Mouse (Mus musculus) brown adipose tissue, adult 24 weeks (tissue): ENCODE measurements around the gene Cd101. TPM values are rescaled to one million over a fixed set of nuclear protein-coding genes. Genes with fewer than 3 reads are reported as not detected.

ENCODE experiments used
- H3K27ac ChIP-seq: fragments of 200-500 bp; replicated peaks from 2 replicates; pipeline ENCODE4 v1.5.1; 2012; ENCODE audit warnings: low read depth, mild to moderate bottlenecking, low read length
- H3K4me1 ChIP-seq: fragments of 200-500 bp; 2 replicates; pipeline ENCODE4 v1.6.1; 2012; ENCODE audit warnings: low read length, mixed read lengths; ENCODE audit not compliant: control insufficient read depth, insufficient read depth, insufficient read length
- H3K4me3 ChIP-seq: fragments of 200-500 bp; 2 replicates; pipeline ENCODE4 v1.5.1; 2012; ENCODE audit warnings: low read depth, mild to moderate bottlenecking, low read length, moderate library complexity; ENCODE audit not compliant: insufficient read depth
- polyA plus RNA-seq: library from polyadenylated mRNA; stranded (reverse); fragments of >200 nt; gene quantifications from 2 replicates; pipeline ENCODE4 v1.2.4, GENCODE M21; 2012; ENCODE audit not compliant: missing spikeins, insufficient read depth, insufficient read length

Cd101 gene
- polyA plus RNA-seq = not detected in 2 replicates

- H3K4me3 ChIP-seq = no peak within 1 kb of the TSS
- H3K4me1 ChIP-seq = no peaks in the 10 kb centered on the region; the same call in 1 of the 2 replicates
- no peak within 1 kb of the TSS for H3K27ac ChIP-seq
Observed at GRCm38 (mm10) chr3:101029339-101029738, at the start of gene Cd101. Cd101 (minus strand) TSS chr3:101029556.

GRCm38 (mm10) chr3:101078344-101078743 is 49.0 kb upstream of the Cd101 start:
- Histone ChIP-seq H3K27ac (no peak overlapping the region), H3K4me3 (no peak overlapping the region), H3K4me1 (peaks cover 2% of the 10 kb centered on the region; the same call in 1 of the 2 replicates)

- Histone ChIP-seq H3K27ac (no peak overlapping the region), H3K4me1 (peaks cover 2% of the 10 kb centered on the region; the same call in 1 of the 2 replicates), H3K4me3 (no peak overlapping the region)
Observed at GRCm38 (mm10) chr3:101077710-101078100, 48.3 kb upstream of the Cd101 start.

GRCm38 (mm10) chr3:101076966-101077709 is 47.8 kb upstream of the Cd101 start:
- Histone ChIP-seq H3K4me3 (no peak overlapping the region), H3K27ac (no peak overlapping the region), H3K4me1 (peaks cover 2% of the 10 kb centered on the region; the same call in 1 of the 2 replicates)

GRCm38 (mm10) chr3:101075866-101076265 is 46.5 kb upstream of the Cd101 start:
- H3K4me1 ChIP-seq = peaks cover 2% of the 10 kb centered on the region; the same call in 1 of the 2 replicates
- H3K27ac ChIP-seq = no peak overlapping the region
- no peak overlapping the region for H3K4me3 ChIP-seq

GRCm38 (mm10) chr3:101073384-101073783 is 44.0 kb upstream of the Cd101 start:
- Histone ChIP-seq H3K27ac (no peak overlapping the region), H3K4me3 (no peak overlapping the region), H3K4me1 (peaks cover 2% of the 10 kb centered on the region; the same call in 1 of the 2 replicates)

GRCm38 (mm10) chr3:101072506-101073215 is 43.3 kb upstream of the Cd101 start:
- Histone ChIP-seq H3K27ac (no peak overlapping the region), H3K4me3 (no peak overlapping the region), H3K4me1 (peaks cover 2% of the 10 kb centered on the region; the same call in 1 of the 2 replicates)

- Histone ChIP-seq H3K27ac (no peak overlapping the region), H3K4me1 (peaks cover 2% of the 10 kb centered on the region; the same call in 1 of the 2 replicates), H3K4me3 (no peak overlapping the region)
Observed at GRCm38 (mm10) chr3:101071576-101071975, 42.2 kb upstream of the Cd101 start.

- Histone ChIP-seq H3K27ac (0 out of 2 replicates have a peak overlapping the region, but pooled peaks have one; percentile 18), H3K4me3 (no peak overlapping the region), H3K4me1 (no peaks in the 10 kb centered on the region; the same call in 1 of the 2 replicates)
Observed at GRCm38 (mm10) chr3:101070796-101071235, 41.5 kb upstream of the Cd101 start.

GRCm38 (mm10) chr3:101070230-101070795 is 41.0 kb upstream of the Cd101 start:
- H3K4me1 ChIP-seq = no peaks in the 10 kb centered on the region
- no peak overlapping the region for H3K4me3 ChIP-seq
- 0 out of 2 replicates have a peak overlapping the region, but pooled peaks have one; percentile 18 for H3K27ac ChIP-seq

GRCm38 (mm10) chr3:101068701-101069100 is 39.3 kb upstream of the Cd101 start:
- H3K4me1 ChIP-seq = no peaks in the 10 kb centered on the region
- no peak overlapping the region for H3K4me3 ChIP-seq
- H3K27ac ChIP-seq = no peak overlapping the region

- Histone ChIP-seq H3K4me3 (no peak overlapping the region), H3K27ac (no peak overlapping the region), H3K4me1 (no peaks in the 10 kb centered on the region)
Observed at GRCm38 (mm10) chr3:101066175-101066574, 36.8 kb upstream of the Cd101 start.

- no peak overlapping the region for H3K4me3 ChIP-seq
- H3K4me1 ChIP-seq = no peaks in the 10 kb centered on the region
- H3K27ac ChIP-seq = no peak overlapping the region
Observed at GRCm38 (mm10) chr3:101061865-101062585, 32.7 kb upstream of the Cd101 start.

- no peak overlapping the region for H3K27ac ChIP-seq
- H3K4me1 ChIP-seq = no peaks in the 10 kb centered on the region
- no peak overlapping the region for H3K4me3 ChIP-seq
Observed at GRCm38 (mm10) chr3:101059214-101059613, 29.9 kb upstream of the Cd101 start.
